Mouse (Mus musculus) embryonic facial prominence, embryonic 12.5 days (tissue): ENCODE results near the gene Taar7f. TPM values are rescaled to one million over a fixed set of nuclear protein-coding genes. Genes with fewer than 3 reads are reported as not detected.
"Not testable (repeated sequence)": the region's sequence is repeated elsewhere in the genome, so short reads cannot be mapped to it uniquely, and the experiment has no call there.

Source experiments
- ATAC-seq: fragments of 200-750 bp; cut with Nextera tagmentation; 2 replicates; pipeline ENCODE4 v1.8.0; 2017; ENCODE audit not compliant: insufficient number of reproducible peaks, insufficient read depth, low FRiP score, low TSS enrichment
- H3K27ac ChIP-seq: fragments of 300-500 bp; sonication (generic); 2 replicates; pipeline ENCODE4 v1.5.1; 2016; ENCODE audit warnings: mild to moderate bottlenecking
- H3K27me3 ChIP-seq: fragments of 300-500 bp; sonication (generic); 2 replicates; pipeline ENCODE4 v1.6.1; 2016; ENCODE audit warnings: mild to moderate bottlenecking, moderate library complexity
- H3K36me3 ChIP-seq: fragments of 300-500 bp; sonication (generic); 2 replicates; pipeline ENCODE4 v1.6.1; 2016; ENCODE audit warnings: mild to moderate bottlenecking
- H3K4me1 ChIP-seq: fragments of 300-500 bp; sonication (generic); 2 replicates; pipeline ENCODE4 v1.6.1; 2016
- H3K4me2 ChIP-seq: fragments of 300-500 bp; sonication (generic); replicated peaks from 2 replicates; pipeline ENCODE4 v1.6.1; 2016; ENCODE audit warnings: mild to moderate bottlenecking, moderate library complexity
- H3K4me3 ChIP-seq: fragments of 300-500 bp; sonication (generic); 2 replicates; pipeline ENCODE4 v1.5.1; 2016; ENCODE audit warnings: mild to moderate bottlenecking
- H3K9ac ChIP-seq: fragments of 300-500 bp; sonication (generic); 2 replicates; pipeline ENCODE4 v1.6.1; 2016; ENCODE audit warnings: mild to moderate bottlenecking, moderate library complexity
- H3K9me3 ChIP-seq: fragments of 300-500 bp; sonication (generic); 2 replicates; pipeline ENCODE4 v1.6.1; 2016; ENCODE audit warnings: mild to moderate bottlenecking, moderate library complexity
- WGBS: fragments of 180-500 bp; shearing (Covaris S2); methylation state at CpG from one replicate; pipeline ENCODE4 v1.1.7; 2016; 5-methylcytosine and 5-hydroxymethylcytosine counted together
- polyA plus RNA-seq: library from polyadenylated mRNA; unstranded; fragments of >200 nt; fragmentation: Nextera tagmentation; extraction: Ambion mirVana; gene quantifications from 2 replicates; pipeline ENCODE4 v1.2.1, GENCODE M21; 2016

The Taar7f gene
- polyA plus RNA-seq, 1 experiment from 2014 or later: not detected

GRCm38 (mm10) chr10:24076200-24076599, 26.9 kb downstream of the Taar7f start, which contains the start of gene Taar8a:
Gene Taar8a (plus strand): TSS chr10:24076500.
- not testable (repeated sequence) for ATAC-seq, H3K27me3 ChIP-seq, H3K4me1 ChIP-seq, H3K4me3 ChIP-seq, H3K4me2 ChIP-seq, H3K36me3 ChIP-seq, H3K9me3 ChIP-seq, H3K9ac ChIP-seq, H3K27ac ChIP-seq
- 76% methylated on average over 2 of the region's 4 CpGs for WGBS

- no peak overlapping the region for H3K9ac ChIP-seq
- H3K4me1 ChIP-seq: no peaks in the 10 kb centered on the region
- H3K36me3 ChIP-seq: no peaks in the 10 kb centered on the region
- no peak overlapping the region for H3K27ac ChIP-seq
- no peaks in the 10 kb centered on the region for H3K9me3 ChIP-seq
- no peak overlapping the region for H3K4me3 ChIP-seq
- WGBS: 41% methylated on average over 3 of the region's 3 CpGs
- H3K27me3 ChIP-seq: no peaks in the 10 kb centered on the region
- no peak overlapping the region for H3K4me2 ChIP-seq
- ATAC-seq: no peak
Measured at GRCm38 (mm10) chr10:24080166-24080565, 30.9 kb downstream of the Taar7f start.

- H3K36me3 ChIP-seq: no peaks in the 10 kb centered on the region
- no peak overlapping the region for H3K27ac ChIP-seq
- no peak overlapping the region for H3K4me3 ChIP-seq
- no peaks in the 10 kb centered on the region for H3K4me1 ChIP-seq
- H3K9ac ChIP-seq: no peak overlapping the region
- no peak for ATAC-seq
- 81% methylated on average over 5 of the region's 5 CpGs for WGBS
- no peak overlapping the region for H3K4me2 ChIP-seq
- H3K9me3 ChIP-seq: no peaks in the 10 kb centered on the region
- no peaks in the 10 kb centered on the region for H3K27me3 ChIP-seq
Measured at GRCm38 (mm10) chr10:24085936-24086335, 36.6 kb downstream of the Taar7f start.

- H3K27me3 ChIP-seq: no peaks in the 10 kb centered on the region
- H3K4me2 ChIP-seq: no peak overlapping the region
- ATAC-seq: no peak
- no peak overlapping the region for H3K4me3 ChIP-seq
- H3K27ac ChIP-seq: no peak overlapping the region
- H3K9ac ChIP-seq: no peak overlapping the region
- 77% methylated on average over 5 of the region's 5 CpGs for WGBS
- no peaks in the 10 kb centered on the region for H3K36me3 ChIP-seq
- H3K9me3 ChIP-seq: no peaks in the 10 kb centered on the region
- H3K4me1 ChIP-seq: no peaks in the 10 kb centered on the region
Measured at GRCm38 (mm10) chr10:24086555-24086954, 37.2 kb downstream of the Taar7f start.

- H3K36me3 ChIP-seq: no peaks in the 10 kb centered on the region
- ATAC-seq: no peak
- no peaks in the 10 kb centered on the region for H3K27me3 ChIP-seq
- 93% methylated on average over 2 of the region's 2 CpGs for WGBS
- no peak overlapping the region for H3K4me3 ChIP-seq
- H3K4me2 ChIP-seq: no peak overlapping the region
- no peaks in the 10 kb centered on the region for H3K9me3 ChIP-seq
- no peaks in the 10 kb centered on the region for H3K4me1 ChIP-seq
- no peak overlapping the region for H3K27ac ChIP-seq
- H3K9ac ChIP-seq: no peak overlapping the region
Measured at GRCm38 (mm10) chr10:24087168-24087567, 37.9 kb downstream of the Taar7f start.

- no peak within 1 kb of the TSS for H3K27ac ChIP-seq
- no peak within 1 kb of the TSS for H3K4me2 ChIP-seq
- H3K36me3 ChIP-seq: no peaks in the 10 kb centered on the region
- no peak for ATAC-seq
- no peaks in the 10 kb centered on the region for H3K4me1 ChIP-seq
- WGBS: 70% methylated on average over 2 of the region's 2 CpGs
- no peaks in the 10 kb centered on the region for H3K27me3 ChIP-seq
- no peak within 1 kb of the TSS for H3K9ac ChIP-seq
- no peaks in the 10 kb centered on the region for H3K9me3 ChIP-seq
- no peak within 1 kb of the TSS for H3K4me3 ChIP-seq
Measured at GRCm38 (mm10) chr10:24092194-24092593, 42.9 kb downstream of the Taar7f start, which contains the start of gene Taar8b. Gene Taar8b (minus strand): TSS chr10:24092294.

GRCm38 (mm10) chr10:24097010-24097409, 47.7 kb downstream of the Taar7f start:
- H3K4me3 ChIP-seq, H3K9me3 ChIP-seq, H3K9ac ChIP-seq, H3K4me1 ChIP-seq, ATAC-seq, H3K27ac ChIP-seq, H3K27me3 ChIP-seq, H3K36me3 ChIP-seq, H3K4me2 ChIP-seq: not testable (repeated sequence)
- 34% methylated on average over 2 of the region's 2 CpGs for WGBS

Other genes with a start within 250 kb of the Taar7f start
- gene Vnn3, start 198.0 kb upstream of the Taar7f start, polyA plus RNA-seq: not detected in 2 replicates
- 1.4 and 1.8 TPM in 2 replicates for gene Vnn1, start 154.8 kb upstream of the Taar7f start, polyA plus RNA-seq
- not detected in 2 replicates for gene Taar1, start 129.2 kb upstream of the Taar7f start, polyA plus RNA-seq
- not detected in 2 replicates for gene Taar2, start 110.9 kb upstream of the Taar7f start, polyA plus RNA-seq
- not detected in 2 replicates for gene Taar3, start 100.0 kb upstream of the Taar7f start, polyA plus RNA-seq
- not detected in 2 replicates for gene Taar4, start 89.0 kb upstream of the Taar7f start, polyA plus RNA-seq
- not detected in 2 replicates for gene Taar5, start 78.8 kb upstream of the Taar7f start, polyA plus RNA-seq
- not detected in 2 replicates for gene Taar6, start 63.9 kb upstream of the Taar7f start, polyA plus RNA-seq
- gene Taar7a, start 56.0 kb upstream of the Taar7f start, polyA plus RNA-seq: not detected in 2 replicates
- not detected in 2 replicates for gene Taar7b, start 49.6 kb upstream of the Taar7f start, polyA plus RNA-seq
- not detected in 2 replicates for gene Taar7d, start 22.3 kb upstream of the Taar7f start, polyA plus RNA-seq
- not detected in 2 replicates for gene Taar7e, start 11.9 kb upstream of the Taar7f start, polyA plus RNA-seq
- not detected in 2 replicates for gene Taar8a, start 27.0 kb downstream of the Taar7f start, polyA plus RNA-seq
- not detected in 2 replicates for gene Taar8b, start 42.8 kb downstream of the Taar7f start, polyA plus RNA-seq
- not detected in 2 replicates for gene Taar8c, start 52.4 kb downstream of the Taar7f start, polyA plus RNA-seq
- gene Taar9, start 60.0 kb downstream of the Taar7f start, polyA plus RNA-seq: not detected in 2 replicates
- 71.3 and 74.3 TPM in 2 replicates for gene Stx7, start 99.8 kb downstream of the Taar7f start, polyA plus RNA-seq
- 23.4 and 24.0 TPM in 2 replicates for gene Moxd1, start 174.0 kb downstream of the Taar7f start, polyA plus RNA-seq